Mouse (Mus musculus): ENCODE measurements at regions not wholly inside any gene's neighbourhood (a gene's known extent, or its start where the extent isn't known, plus 50 kb on each side); places are given as distances from the start of the nearest gene placed in this dataset.

GRCm38 (mm10) chr17:60018752-60019323 lies 1005.7 kb upstream of the Nudt12 start:
- peak; percentile 1 for DNase-seq (ENCODE audit: low read depth, low spot score)

GRCm38 (mm10) chr17:59997952-59998351 lies 984.8 kb upstream of the Nudt12 start:
- DNase-seq (ENCODE audit: low read depth, low spot score), result no peak

GRCm38 (mm10) chr17:59979325-59979880 lies 966.2 kb upstream of the Nudt12 start:
- DNase-seq (ENCODE audit: low read depth, low spot score), result no peak

- no peak for DNase-seq (ENCODE audit: low read depth, low spot score)
These were observed 964.1 kb upstream of the Nudt12 start for GRCm38 (mm10) chr17:59977136-59977770.

GRCm38 (mm10) chr17:59967383-59967782 lies 954.2 kb upstream of the Nudt12 start:
- DNase-seq (ENCODE audit: low read depth, low spot score), result no peak

- no peak for DNase-seq (ENCODE audit: low read depth, low spot score)
These were observed 942.3 kb upstream of the Nudt12 start for GRCm38 (mm10) chr17:59955300-59956057.

GRCm38 (mm10) chr17:59946433-59946832 lies 933.3 kb upstream of the Nudt12 start:
- no peak for DNase-seq (ENCODE audit: low read depth, low spot score)

- no peak for DNase-seq (ENCODE audit: low read depth, low spot score)
These were observed 891.2 kb upstream of the Nudt12 start for GRCm38 (mm10) chr17:59904395-59904794.

GRCm38 (mm10) chr17:59877791-59878190 lies 864.6 kb upstream of the Nudt12 start:
- no peak for DNase-seq (ENCODE audit: low read depth, low spot score)

- peak; percentile 1 for DNase-seq (ENCODE audit: low read depth, low spot score)
These were observed 835.7 kb upstream of the Nudt12 start for GRCm38 (mm10) chr17:59848853-59849252.

- no peak for DNase-seq (ENCODE audit: low read depth, low spot score)
These were observed 832.2 kb upstream of the Nudt12 start for GRCm38 (mm10) chr17:59845261-59845819.

- DNase-seq (ENCODE audit: low read depth, low spot score), result no peak
These were observed 792.7 kb upstream of the Nudt12 start for GRCm38 (mm10) chr17:59805870-59806269.

- no peak for DNase-seq (ENCODE audit: low read depth, low spot score)
These were observed 780.3 kb upstream of the Nudt12 start for GRCm38 (mm10) chr17:59793434-59793833.

- DNase-seq (ENCODE audit: low read depth, low spot score), result peak; percentile 56
These were observed 779.6 kb upstream of the Nudt12 start for GRCm38 (mm10) chr17:59792780-59793179.

GRCm38 (mm10) chr17:59774075-59774474 lies 760.9 kb upstream of the Nudt12 start:
- no peak for DNase-seq (ENCODE audit: low read depth, low spot score)

GRCm38 (mm10) chr17:59766580-59766979 lies 753.4 kb upstream of the Nudt12 start:
- no peak for DNase-seq (ENCODE audit: low read depth, low spot score)

GRCm38 (mm10) chr17:59764486-59764885 lies 751.3 kb upstream of the Nudt12 start:
- DNase-seq (ENCODE audit: low read depth, low spot score), result no peak

GRCm38 (mm10) chr17:59762068-59762467 lies 748.9 kb upstream of the Nudt12 start:
- no peak for DNase-seq (ENCODE audit: low read depth, low spot score)

GRCm38 (mm10) chr17:59760889-59761288 lies 747.7 kb upstream of the Nudt12 start:
- no peak for DNase-seq (ENCODE audit: low read depth, low spot score)

GRCm38 (mm10) chr17:59746106-59746505 lies 732.9 kb upstream of the Nudt12 start:
- no peak for DNase-seq (ENCODE audit: low read depth, low spot score)

Data from forelimb bud, embryonic 11.5 days (tissue).